ENCODE assay signal across 20 mouse cellular contexts in genomic region chr8:105687512-105687911, GRCm38 (mm10). TPM values are rescaled to one million over a fixed set of nuclear protein-coding genes. Genes with fewer than 3 reads are reported as not detected.
"Had no signal": no experiment of that assay in that cellular context is flagged by ENCODE, and none has a peak within 500 bp of the region (broad histone marks: within the 10 kb centered on the region; RNA-seq: fewer than 3 reads in every experiment).

No protein-coding gene starts in this region.

- H3K4me3 ChIP-seq: liver, embryonic 15.5 days; midbrain, embryonic 10.5 days; midbrain, embryonic 12.5 days; neural tube, embryonic 12.5 days; stomach, embryonic 15.5 days had no signal

- H3K9ac ChIP-seq: liver, embryonic 15.5 days; liver, postnatal 0 days; lung, embryonic 14.5 days; midbrain, embryonic 12.5 days; neural tube, embryonic 12.5 days; stomach, embryonic 15.5 days had no signal

- DNase-seq: liver, postnatal 0 days; lung, embryonic 14.5 days; lung, postnatal 10 days; lung, postnatal 4 days; midbrain, embryonic 14.5 days; right cerebral cortex, postnatal 14 days had no signal

- H3K9me3 ChIP-seq: liver, embryonic 15.5 days; midbrain, embryonic 12.5 days; neural tube, embryonic 12.5 days; stomach, embryonic 15.5 days had no signal

- ATAC-seq: liver, postnatal 0 days; midbrain, embryonic 16.5 days had no signal

- H3K27ac ChIP-seq: liver, embryonic 15.5 days; midbrain, embryonic 10.5 days; midbrain, embryonic 12.5 days; neural tube, embryonic 12.5 days; stomach, embryonic 15.5 days; stomach, postnatal 0 days had no signal

- H3K4me2 ChIP-seq: liver, embryonic 15.5 days; lung, embryonic 14.5 days; midbrain, embryonic 12.5 days; neural tube, embryonic 12.5 days; stomach, embryonic 15.5 days had no signal

- H3K4me1 ChIP-seq: neural tube, embryonic 12.5 days had no signal

- H3K27me3 ChIP-seq: liver, embryonic 15.5 days; midbrain, embryonic 12.5 days; neural tube, embryonic 12.5 days; stomach, embryonic 15.5 days had no signal

RNA-seq across cellular contexts. Expression of gene 4933405L10Rik, which starts 19.9 kb away (rescaled TPM):
- total RNA-seq: megakaryocyte, adult 5-6 weeks; megakaryocyte-erythroid progenitor cell, adult 5-6 weeks; monocyte, adult 5-6 weeks; neutrophil, adult 5-6 weeks had no signal
- polyA plus RNA-seq: liver, embryonic 15.5 days; liver, postnatal 0 days; lung, embryonic 14.5 days; midbrain, embryonic 10.5 days; neural tube, embryonic 12.5 days; spleen, adult 2 months; thymus, postnatal 0 days; urinary bladder, adult 2 months had no signal

RNA-seq across cellular contexts. Expression of gene Enkd1, which starts 20.5 kb away (rescaled TPM):
- total RNA-seq: monocyte, adult 5-6 weeks had no signal
